ENCODE assay signal across 7 mouse cellular contexts in the genomic region with DNA sequence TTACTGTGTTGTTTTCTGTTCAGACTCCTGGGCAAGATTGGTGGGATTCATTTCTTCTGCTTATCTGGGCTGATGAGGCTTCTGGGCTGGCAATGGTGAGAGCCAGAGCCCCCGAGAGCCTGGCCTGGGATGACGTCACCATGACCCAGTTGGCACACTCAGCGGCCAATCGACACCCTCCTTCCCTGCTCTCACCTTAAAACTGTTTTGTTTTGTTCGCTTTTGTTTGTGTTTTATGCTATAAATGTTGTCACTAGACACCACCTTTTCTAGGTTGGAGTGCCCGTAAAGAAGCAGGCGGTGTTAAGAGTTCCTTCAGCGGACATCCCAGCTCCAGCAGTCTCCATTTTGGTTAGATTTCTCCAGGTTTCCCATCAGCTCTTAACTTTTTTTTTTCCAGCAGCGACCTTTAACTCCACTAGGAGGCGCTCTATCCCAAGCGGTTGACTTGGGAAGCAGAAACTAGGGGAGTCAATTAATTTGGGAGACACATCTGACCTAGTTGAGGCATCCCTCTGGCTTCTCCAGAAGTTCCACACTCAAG. TPM values are rescaled to one million over a fixed set of nuclear protein-coding genes. Genes with fewer than 3 reads are reported as not detected.
DNase-seq lines count a peak whose midpoint lies in the region; ATAC-seq lines count a peak whose summit lies in the region.

No protein-coding gene starts in this region.

- ATAC-seq in embryonic facial prominence, embryonic 14.5 days (ENCODE audit: low read depth) = no peak
- ATAC-seq in heart, embryonic 16.5 days (replicated peaks; ENCODE audit: extremely low read depth, insufficient read depth, low FRiP score) = no peak

- no peaks in the 10 kb centered on the region for H3K36me3 ChIP-seq in embryonic facial prominence, embryonic 14.5 days (ENCODE audit: control insufficient read depth, insufficient read depth, low read length)
- no peaks in the 10 kb centered on the region for H3K36me3 ChIP-seq in heart, embryonic 16.5 days (ENCODE audit: control insufficient read depth, insufficient read depth)

- H3K27ac ChIP-seq in embryonic facial prominence, embryonic 14.5 days (replicated peaks; ENCODE audit: low read depth, low read length) = no peak overlapping the region
- no peak overlapping the region for H3K27ac ChIP-seq in heart, embryonic 16.5 days (ENCODE audit: low read length)

- DNase-seq in ES-CJ7 (ENCODE audit: low read depth, low spot score) = peak; percentile 81
- peak; percentile 39 for DNase-seq in adrenal gland, adult 8-10 months
- peak; percentile 56 for DNase-seq in embryonic facial prominence, embryonic 14.5 days (ENCODE audit: low spot score)
- peak; percentile 63 for DNase-seq in kidney, postnatal 14 days
- DNase-seq in lung, postnatal 10 days = peak; percentile 69
- peak; percentile 46 for DNase-seq in right cerebral cortex, postnatal 14 days

- H3K9ac ChIP-seq in embryonic facial prominence, embryonic 14.5 days (ENCODE audit: low read depth, low read length) = no peak overlapping the region
- peak overlapping the region; percentile 2; the same call in 1 of the 2 replicates for H3K9ac ChIP-seq in heart, embryonic 16.5 days (ENCODE audit: low read length)

- WGBS in embryonic facial prominence, embryonic 14.5 days = 14% methylated on average over 11 of the region's 11 CpGs
- WGBS in heart, embryonic 16.5 days = 7% methylated on average over 11 of the region's 11 CpGs

- no peaks in the 10 kb centered on the region for H3K9me3 ChIP-seq in embryonic facial prominence, embryonic 14.5 days (ENCODE audit: control insufficient read depth, low read length)
- no peaks in the 10 kb centered on the region for H3K9me3 ChIP-seq in heart, embryonic 16.5 days (replicated peaks; ENCODE audit: control insufficient read depth, low read length)

- peaks cover 3% of the 10 kb centered on the region; the same call in 1 of the 2 replicates for H3K4me1 ChIP-seq in embryonic facial prominence, embryonic 14.5 days (ENCODE audit: control insufficient read depth, insufficient read depth, low read length)
- H3K4me1 ChIP-seq in heart, embryonic 16.5 days (ENCODE audit: control insufficient read depth, insufficient read depth, low read length) = peaks cover 5% of the 10 kb centered on the region; the same call in 1 of the 2 replicates

- H3K4me3 ChIP-seq in embryonic facial prominence, embryonic 14.5 days (ENCODE audit: low read depth, low read length) = peak overlapping the region; percentile 23
- H3K4me3 ChIP-seq in heart, embryonic 16.5 days (ENCODE audit: low read length) = peak overlapping the region; percentile 37

- no peaks in the 10 kb centered on the region for H3K27me3 ChIP-seq in embryonic facial prominence, embryonic 14.5 days (replicated peaks; ENCODE audit: control insufficient read depth, insufficient read depth, low read length)
- no peaks in the 10 kb centered on the region for H3K27me3 ChIP-seq in heart, embryonic 16.5 days (ENCODE audit: control insufficient read depth, insufficient read depth, low read length)

- H3K4me2 ChIP-seq in embryonic facial prominence, embryonic 14.5 days (ENCODE audit: low read depth, low read length) = peak overlapping the region; percentile 41
- H3K4me2 ChIP-seq in heart, embryonic 16.5 days (ENCODE audit: low read depth, low read length) = peak overlapping the region; percentile 54

RNA-seq across cellular contexts. Expression of gene Shf, which starts 11.9 kb away (rescaled TPM):
- 10 to 100 TPM in 2 of 4 experiments, 1 to 10 TPM in 2; 8.1 to 18.5 (median 13.8) TPM for total RNA-seq in adrenal gland, adult 8-10 months (2022)
- polyA plus RNA-seq in embryonic facial prominence, embryonic 14.5 days (2014; fragmentation: Nextera tagmentation; extraction: Ambion mirVana) = 5.5 and 6.4 TPM in 2 replicates
- polyA plus RNA-seq in heart, embryonic 16.5 days (2015; fragmentation: Nextera tagmentation; extraction: Ambion mirVana) = 2.0 TPM in 2 replicates

RNA-seq across cellular contexts. Expression of gene Slc28a2, which starts 45.4 kb away (rescaled TPM):
- total RNA-seq in adrenal gland, adult 8-10 months (2022) = 1 to 10 TPM in 3 of 4 experiments, under 1 TPM in 1; 0.84 to 4.8 (median 2.1) TPM
- polyA plus RNA-seq in embryonic facial prominence, embryonic 14.5 days (2014; fragmentation: Nextera tagmentation; extraction: Ambion mirVana) = 1.0 and 1.2 TPM in 2 replicates
- 2.1 and 2.4 TPM in 2 replicates for polyA plus RNA-seq in heart, embryonic 16.5 days (2015; fragmentation: Nextera tagmentation; extraction: Ambion mirVana)
